ENCODE assay signal across 15 mouse cellular contexts in the genomic region with DNA sequence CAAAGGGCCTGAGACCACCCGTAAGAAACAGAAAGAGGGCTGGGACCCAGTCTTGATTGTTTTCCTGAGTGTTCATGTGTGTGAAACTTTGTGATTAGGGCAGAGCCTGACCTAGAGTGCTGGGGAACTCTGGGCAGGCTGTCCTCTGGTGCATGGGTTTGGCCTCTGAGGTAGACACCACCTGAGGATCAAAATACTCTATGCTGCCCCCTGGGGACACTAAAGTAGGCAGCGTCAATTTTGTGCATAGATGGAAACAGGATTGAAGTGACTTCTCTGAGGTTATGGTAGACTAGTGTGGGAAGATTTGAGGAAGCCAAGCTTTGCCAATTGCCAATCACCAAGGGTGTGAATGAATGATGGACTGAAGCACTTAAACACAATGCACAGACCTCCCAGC. TPM values are rescaled to one million over a fixed set of nuclear protein-coding genes. Genes with fewer than 3 reads are reported as not detected.
DNase-seq lines count a peak whose midpoint lies in the region; ATAC-seq and TF ChIP-seq lines count a peak whose summit lies in the region.
"Had no signal": no experiment of that assay in that cellular context is flagged by ENCODE, and none has a peak within 500 bp of the region (broad histone marks: within the 10 kb centered on the region; RNA-seq: fewer than 3 reads in every experiment).

No protein-coding gene starts in this region.

- 67% methylated on average over 2 of the region's 2 CpGs for WGBS in forebrain, postnatal 0 days
- 63% methylated on average over 2 of the region's 2 CpGs for WGBS in forebrain, embryonic 14.5 days
- 69% methylated on average over 2 of the region's 2 CpGs for WGBS in midbrain, postnatal 0 days
- 70% methylated on average over 2 of the region's 2 CpGs for WGBS in midbrain, embryonic 16.5 days

- H3K9ac ChIP-seq in forebrain, postnatal 0 days, result no peak overlapping the region
- no peak overlapping the region for H3K9ac ChIP-seq in forebrain, embryonic 14.5 days (ENCODE audit: low read length)
- H3K9ac ChIP-seq in midbrain, postnatal 0 days (replicated peaks; ENCODE audit: low read length, poor library complexity, severe bottlenecking), result no peak overlapping the region
- no peak overlapping the region for H3K9ac ChIP-seq in midbrain, embryonic 16.5 days (ENCODE audit: low read depth, low read length)
- H3K9ac ChIP-seq: heart, embryonic 13.5 days; limb, embryonic 13.5 days; neural tube, embryonic 12.5 days had no signal

- no peaks in the 10 kb centered on the region for H3K27me3 ChIP-seq in forebrain, postnatal 0 days (ENCODE audit: insufficient read depth, low read length)
- H3K27me3 ChIP-seq in forebrain, embryonic 14.5 days (replicated peaks; ENCODE audit: control insufficient read depth, insufficient read depth, low read length), result no peaks in the 10 kb centered on the region
- H3K27me3 ChIP-seq in midbrain, postnatal 0 days (ENCODE audit: insufficient read depth, low read length), result no peaks in the 10 kb centered on the region; the same call in 1 of the 2 replicates
- H3K27me3 ChIP-seq in midbrain, embryonic 16.5 days (ENCODE audit: control insufficient read depth, insufficient read depth, low read depth, low read length), result no peaks in the 10 kb centered on the region
- H3K27me3 ChIP-seq: heart, embryonic 13.5 days; limb, embryonic 13.5 days; neural tube, embryonic 12.5 days had no signal

- H3K36me3 ChIP-seq in forebrain, postnatal 0 days (ENCODE audit: insufficient read depth), result peaks cover 6% of the 10 kb centered on the region; the same call in 1 of the 2 replicates
- H3K36me3 ChIP-seq in forebrain, embryonic 14.5 days (ENCODE audit: control insufficient read depth, insufficient read depth, low read length), result peaks cover 13% of the 10 kb centered on the region
- peaks cover 12% of the 10 kb centered on the region; the same call in 1 of the 2 replicates for H3K36me3 ChIP-seq in midbrain, postnatal 0 days (ENCODE audit: insufficient read depth, low read length)
- H3K36me3 ChIP-seq in midbrain, embryonic 16.5 days (ENCODE audit: control insufficient read depth, insufficient read depth, low read length), result peaks cover 5% of the 10 kb centered on the region

- no peaks in the 10 kb centered on the region for H3K4me1 ChIP-seq in forebrain, postnatal 0 days (ENCODE audit: insufficient read depth)
- no peaks in the 10 kb centered on the region for H3K4me1 ChIP-seq in forebrain, embryonic 14.5 days (ENCODE audit: control insufficient read depth, insufficient read depth, low read length)
- no peaks in the 10 kb centered on the region for H3K4me1 ChIP-seq in midbrain, postnatal 0 days (ENCODE audit: insufficient read depth, low read length)
- no peaks in the 10 kb centered on the region for H3K4me1 ChIP-seq in midbrain, embryonic 16.5 days (ENCODE audit: control insufficient read depth, insufficient read depth, low read length)
- H3K4me1 ChIP-seq: limb, embryonic 13.5 days; neural tube, embryonic 12.5 days had no signal

- no peak for DNase-seq in forebrain, postnatal 0 days
- DNase-seq in forebrain, embryonic 14.5 days (ENCODE audit: low spot score), result no peak
- DNase-seq in midbrain, postnatal 0 days (ENCODE audit: low spot score), result no peak
- peak; percentile 33 for DNase-seq in thymus, postnatal 25 days
- no peak for DNase-seq in MN1 (ENCODE audit: low spot score)
- no peak for DNase-seq in cerebellum, adult 8-10 months
- DNase-seq: cerebellum, adult 18-20 months; right cerebral cortex, postnatal 14 days had no signal

- no peak overlapping the region for H3K4me3 ChIP-seq in forebrain, postnatal 0 days (ENCODE audit: low read depth, low read length)
- H3K4me3 ChIP-seq in forebrain, embryonic 14.5 days (ENCODE audit: low read depth, low read length), result no peak overlapping the region
- H3K4me3 ChIP-seq in midbrain, postnatal 0 days (ENCODE audit: low read depth, low read length), result no peak overlapping the region
- H3K4me3 ChIP-seq in midbrain, embryonic 16.5 days (ENCODE audit: low read depth, low read length), result no peak overlapping the region
- H3K4me3 ChIP-seq: heart, embryonic 13.5 days; limb, embryonic 13.5 days; midbrain, embryonic 10.5 days; neural tube, embryonic 12.5 days had no signal

- 0 out of 2 replicates have a peak, but pooled peaks have one; percentile 16 for TF ChIP-seq CTCF in forebrain, postnatal 0 days (IDR thresholded peaks at IDR 0.05; ENCODE audit: low read depth)
- peak; percentile 16; the same call in 1 of the 2 replicates for TF ChIP-seq CTCF in midbrain, postnatal 0 days (IDR thresholded peaks at IDR 0.05)

- no peak overlapping the region for H3K4me2 ChIP-seq in forebrain, postnatal 0 days (ENCODE audit: low read depth)
- H3K4me2 ChIP-seq in forebrain, embryonic 14.5 days (ENCODE audit: low read length), result no peak overlapping the region
- no peak overlapping the region for H3K4me2 ChIP-seq in midbrain, postnatal 0 days (ENCODE audit: low read depth, low read length, poor library complexity, severe bottlenecking)
- H3K4me2 ChIP-seq in midbrain, embryonic 16.5 days (ENCODE audit: low read length), result no peak overlapping the region
- H3K4me2 ChIP-seq: heart, embryonic 13.5 days; limb, embryonic 13.5 days; neural tube, embryonic 12.5 days had no signal

- no peak for ATAC-seq in forebrain, postnatal 0 days
- ATAC-seq in forebrain, embryonic 14.5 days, result no peak
- no peak for ATAC-seq in midbrain, postnatal 0 days (ENCODE audit: low FRiP score)
- no peak for ATAC-seq in midbrain, embryonic 16.5 days
- ATAC-seq in erythroblast, adult 5-6 weeks (replicated peaks; ENCODE audit: low FRiP score, poor library complexity, severe bottlenecking), result peak; percentile 48
- ATAC-seq: hindbrain, postnatal 0 days had no signal

- H3K27ac ChIP-seq in forebrain, postnatal 0 days (ENCODE audit: low read depth, low read length), result no peak overlapping the region
- H3K27ac ChIP-seq in forebrain, embryonic 14.5 days (ENCODE audit: low read depth, low read length), result no peak overlapping the region
- H3K27ac ChIP-seq in midbrain, postnatal 0 days (ENCODE audit: low read depth, low read length), result no peak overlapping the region
- H3K27ac ChIP-seq in midbrain, embryonic 16.5 days (ENCODE audit: low read length), result no peak overlapping the region
- H3K27ac ChIP-seq: heart, embryonic 13.5 days; hindbrain, postnatal 0 days; limb, embryonic 13.5 days; midbrain, embryonic 10.5 days; neural tube, embryonic 12.5 days had no signal

- H3K9me3 ChIP-seq in forebrain, postnatal 0 days (ENCODE audit: low read length), result no peaks in the 10 kb centered on the region
- no peaks in the 10 kb centered on the region for H3K9me3 ChIP-seq in forebrain, embryonic 14.5 days (replicated peaks; ENCODE audit: control insufficient read depth, low read length)
- H3K9me3 ChIP-seq in midbrain, postnatal 0 days (ENCODE audit: low read length), result no peaks in the 10 kb centered on the region
- H3K9me3 ChIP-seq in midbrain, embryonic 16.5 days (replicated peaks; ENCODE audit: control insufficient read depth, low read length, poor library complexity, severe bottlenecking), result no peaks in the 10 kb centered on the region
- H3K9me3 ChIP-seq: heart, embryonic 13.5 days; limb, embryonic 13.5 days; midbrain, embryonic 10.5 days; neural tube, embryonic 12.5 days had no signal

RNA-seq across cellular contexts. Expression of gene Mcat, which starts 7.1 kb away (rescaled TPM):
- total RNA-seq in forebrain, postnatal 0 days (2014; rRNA removed), result 50.3 and 53.8 TPM in 2 replicates
- 40.9 and 46.3 TPM in 2 replicates for polyA plus RNA-seq in forebrain, postnatal 0 days (2015; fragmentation: Nextera tagmentation; extraction: Ambion mirVana)
- 38.1 and 40.1 TPM in 2 replicates for polyA plus RNA-seq in forebrain, embryonic 14.5 days (2014; fragmentation: Nextera tagmentation; extraction: Ambion mirVana)
- 43.9 and 44.4 TPM in 2 replicates for total RNA-seq in midbrain, postnatal 0 days (2014; rRNA removed)
- polyA plus RNA-seq in midbrain, postnatal 0 days (2015; fragmentation: Nextera tagmentation; extraction: Ambion mirVana), result 34.6 and 35.9 TPM in 2 replicates
- polyA plus RNA-seq in midbrain, embryonic 16.5 days (2015; fragmentation: Nextera tagmentation; extraction: Ambion mirVana), result 25.9 and 30.3 TPM in 2 replicates
- 0.38 TPM in 1 of 2 replicates, not detected in the other for total RNA-seq in erythroblast, adult 5-6 weeks (2015; ENCODE audit: low replicate concordance)
- total RNA-seq in erythroblast, adult 5-6 weeks (2017; ENCODE audit: low replicate concordance), result 3.1 and 4.3 TPM in 2 replicates

RNA-seq across cellular contexts. Expression of gene Tspo, which starts 7.2 kb away (rescaled TPM):
- total RNA-seq in forebrain, postnatal 0 days (2014; rRNA removed), result 5.7 and 13.6 TPM in 2 replicates
- 15.3 and 18.0 TPM in 2 replicates for polyA plus RNA-seq in forebrain, postnatal 0 days (2015; fragmentation: Nextera tagmentation; extraction: Ambion mirVana)
- 13.2 and 18.4 TPM in 2 replicates for polyA plus RNA-seq in forebrain, embryonic 14.5 days (2014; fragmentation: Nextera tagmentation; extraction: Ambion mirVana)
- 5.5 and 8.0 TPM in 2 replicates for total RNA-seq in midbrain, postnatal 0 days (2014; rRNA removed)
- polyA plus RNA-seq in midbrain, postnatal 0 days (2015; fragmentation: Nextera tagmentation; extraction: Ambion mirVana), result 8.4 and 11.3 TPM in 2 replicates
- 5.8 and 6.1 TPM in 2 replicates for polyA plus RNA-seq in midbrain, embryonic 16.5 days (2015; fragmentation: Nextera tagmentation; extraction: Ambion mirVana)
- 51.5 and 85.9 TPM in 2 replicates for total RNA-seq in erythroblast, adult 5-6 weeks (2015; ENCODE audit: low replicate concordance)
- total RNA-seq in erythroblast, adult 5-6 weeks (2017; ENCODE audit: low replicate concordance), result 51.9 and 74.4 TPM in 2 replicates

RNA-seq across cellular contexts. Expression of gene Ttll12, which starts 24.3 kb away (rescaled TPM):
- total RNA-seq in forebrain, postnatal 0 days (2014; rRNA removed), result 42.9 and 43.3 TPM in 2 replicates
- 34.8 and 38.7 TPM in 2 replicates for polyA plus RNA-seq in forebrain, postnatal 0 days (2015; fragmentation: Nextera tagmentation; extraction: Ambion mirVana)
- polyA plus RNA-seq in forebrain, embryonic 14.5 days (2014; fragmentation: Nextera tagmentation; extraction: Ambion mirVana), result 40.5 and 43.0 TPM in 2 replicates
- 50.5 and 56.4 TPM in 2 replicates for total RNA-seq in midbrain, postnatal 0 days (2014; rRNA removed)
- polyA plus RNA-seq in midbrain, postnatal 0 days (2015; fragmentation: Nextera tagmentation; extraction: Ambion mirVana), result 39.1 and 40.1 TPM in 2 replicates
- polyA plus RNA-seq in midbrain, embryonic 16.5 days (2015; fragmentation: Nextera tagmentation; extraction: Ambion mirVana), result 47.4 and 49.2 TPM in 2 replicates
- 9.4 and 16.1 TPM in 2 replicates for total RNA-seq in erythroblast, adult 5-6 weeks (2015; ENCODE audit: low replicate concordance)
- 5.9 and 9.8 TPM in 2 replicates for total RNA-seq in erythroblast, adult 5-6 weeks (2017; ENCODE audit: low replicate concordance)

RNA-seq across cellular contexts. Expression of gene Bik, which starts 44.0 kb away (rescaled TPM):
- not detected in 2 replicates for total RNA-seq in forebrain, postnatal 0 days (2014; rRNA removed)
- polyA plus RNA-seq in forebrain, postnatal 0 days (2015; fragmentation: Nextera tagmentation; extraction: Ambion mirVana), result 0.33 and 0.84 TPM in 2 replicates
- 0.89 and 2.2 TPM in 2 replicates for polyA plus RNA-seq in forebrain, embryonic 14.5 days (2014; fragmentation: Nextera tagmentation; extraction: Ambion mirVana)
- 0.27 TPM in 1 of 2 replicates, not detected in the other for total RNA-seq in midbrain, postnatal 0 days (2014; rRNA removed)
- polyA plus RNA-seq in midbrain, postnatal 0 days (2015; fragmentation: Nextera tagmentation; extraction: Ambion mirVana), result 0.33 and 0.37 TPM in 2 replicates
- polyA plus RNA-seq in midbrain, embryonic 16.5 days (2015; fragmentation: Nextera tagmentation; extraction: Ambion mirVana), result 0.26 and 0.55 TPM in 2 replicates
- total RNA-seq in erythroblast, adult 5-6 weeks (2015; ENCODE audit: low replicate concordance), result not detected in 2 replicates
- total RNA-seq in erythroblast, adult 5-6 weeks (2017; ENCODE audit: low replicate concordance), result 0.84 TPM in 1 of 2 replicates, not detected in the other

RNA-seq across cellular contexts. Expression of gene Ttll1, which starts 59.9 kb away (rescaled TPM):
- total RNA-seq in forebrain, postnatal 0 days (2014; rRNA removed), result 39.5 and 47.4 TPM in 2 replicates
- polyA plus RNA-seq in forebrain, postnatal 0 days (2015; fragmentation: Nextera tagmentation; extraction: Ambion mirVana), result 76.2 and 115 TPM in 2 replicates
- 35.5 and 45.3 TPM in 2 replicates for polyA plus RNA-seq in forebrain, embryonic 14.5 days (2014; fragmentation: Nextera tagmentation; extraction: Ambion mirVana)
- 57.8 and 60.7 TPM in 2 replicates for total RNA-seq in midbrain, postnatal 0 days (2014; rRNA removed)
- polyA plus RNA-seq in midbrain, postnatal 0 days (2015; fragmentation: Nextera tagmentation; extraction: Ambion mirVana), result 119 and 123 TPM in 2 replicates
- polyA plus RNA-seq in midbrain, embryonic 16.5 days (2015; fragmentation: Nextera tagmentation; extraction: Ambion mirVana), result 130 TPM in 2 replicates
- 8.4 and 8.5 TPM in 2 replicates for total RNA-seq in erythroblast, adult 5-6 weeks (2015; ENCODE audit: low replicate concordance)
- total RNA-seq in erythroblast, adult 5-6 weeks (2017; ENCODE audit: low replicate concordance), result 1.8 and 8.3 TPM in 2 replicates
